Mouse (Mus musculus): ENCODE measurements around the gene Ndufs1.

The Ndufs1 gene

GRCm38 (mm10) chr1:63115096-63115495, 61.5 kb downstream of the Ndufs1 start:
- DNase-seq = no peak

- DNase-seq = peak; percentile 83 to 88
These were observed 62.4 kb downstream of the Ndufs1 start, which contains the start of gene Ino80d for GRCm38 (mm10) chr1:63114136-63114781. Gene Ino80d (minus strand): TSS chr1:63114667.

GRCm38 (mm10) chr1:63113274-63114135, 63.1 kb downstream of the Ndufs1 start:
- DNase-seq = peak; percentile 59 to 61

- peak; percentile 16 to 26 for DNase-seq
These were observed 63.8 kb downstream of the Ndufs1 start for GRCm38 (mm10) chr1:63112865-63113261.

GRCm38 (mm10) chr1:63112151-63112864, 64.3 kb downstream of the Ndufs1 start:
- DNase-seq = no peak

- peak in 1 of 2 experiments; percentile 24 for DNase-seq
These were observed 65.9 kb downstream of the Ndufs1 start for GRCm38 (mm10) chr1:63110536-63111285.

- DNase-seq = no peak
These were observed 68.9 kb downstream of the Ndufs1 start for GRCm38 (mm10) chr1:63107614-63108327.

GRCm38 (mm10) chr1:63102758-63103451, 73.7 kb downstream of the Ndufs1 start:
- DNase-seq = no peak

GRCm38 (mm10) chr1:63100196-63100595, 76.4 kb downstream of the Ndufs1 start:
- peak in 1 of 2 experiments; percentile 7 for DNase-seq

GRCm38 (mm10) chr1:63098831-63099230, 77.8 kb downstream of the Ndufs1 start:
- no peak for DNase-seq

GRCm38 (mm10) chr1:63096071-63096470, 80.6 kb downstream of the Ndufs1 start:
- DNase-seq = no peak

Data from lung, adult 18-20 months (tissue).